Mouse (Mus musculus): ENCODE measurements at regions not wholly inside any gene's neighbourhood (a gene's known extent, or its start where the extent isn't known, plus 50 kb on each side); places are given as distances from the start of the nearest gene placed in this dataset.

DNA sequence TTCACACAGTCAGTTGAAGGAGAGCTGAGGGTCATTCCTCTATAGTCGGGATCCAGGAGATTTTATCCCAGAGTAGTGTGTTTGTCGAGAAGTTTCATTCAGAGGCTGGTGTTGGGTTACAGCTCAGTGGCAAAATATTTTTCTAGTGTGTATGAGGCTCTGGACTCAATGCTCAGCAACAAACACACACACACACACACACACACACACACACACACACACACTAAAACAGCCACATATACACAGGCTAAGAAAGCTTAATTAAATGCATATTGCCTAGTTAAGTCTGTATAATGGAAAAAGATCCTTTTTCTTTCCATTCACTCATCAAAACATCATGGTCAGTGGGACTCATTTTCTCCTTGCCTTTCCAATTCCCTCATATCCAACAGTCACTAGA is 110.4 kb upstream of the Arhgef26 start:
- TF ChIP-seq CTCF (IDR thresholded peaks at IDR 0.05; ENCODE audit: low read depth), result no peak
- TF ChIP-seq EP300 (IDR thresholded peaks at IDR 0.05; ENCODE audit: low read depth), result no peak
